Mouse (Mus musculus) G1E (cell line): Measurements from ENCODE around the gene Odf2. TPM values are rescaled to one million over a fixed set of nuclear protein-coding genes. Genes with fewer than 3 reads are reported as not detected.
A peak's percentile ranks its signal among the peaks of the same experiment; 100 is the strongest.

Experiments
- ATAC-seq: 2 replicates; pipeline ENCODE4 v1.8.0; 2016; ENCODE audit warnings: mild to moderate bottlenecking; ENCODE audit not compliant: insufficient number of reproducible peaks, poor library complexity, low FRiP score, severe bottlenecking; ENCODE audit errors: extremely low read depth
- DNase-seq: peaks from one replicate; pipeline ENCODE4 v3.0.0; 2012; ENCODE audit warnings: low spot score
- H3K27me3 ChIP-seq: 2 replicates; pipeline ENCODE4 v1.6.1; 2012; ENCODE audit warnings: mild to moderate bottlenecking, low read length, inconsistent platforms; ENCODE audit not compliant: insufficient read depth
- H3K36me3 ChIP-seq: replicated peaks from 2 replicates; pipeline ENCODE3; 2012; ENCODE audit warnings: mild to moderate bottlenecking, inconsistent platforms
- H3K4me1 ChIP-seq: 2 replicates; pipeline ENCODE4 v1.6.1; 2012; ENCODE audit warnings: low read depth, low read length, inconsistent platforms, mixed read lengths; ENCODE audit not compliant: insufficient read depth
- H3K4me3 ChIP-seq: 2 replicates; pipeline ENCODE4 v1.5.1; 2012; ENCODE audit warnings: low read depth, mild to moderate bottlenecking, inconsistent platforms, low read length, moderate library complexity, mixed read lengths
- H3K9me3 ChIP-seq: replicated peaks from 2 replicates; pipeline ENCODE4 v1.6.1; 2012; ENCODE audit warnings: inconsistent platforms
- CTCF ChIP-seq: IDR thresholded peaks from 2 replicates; pipeline ENCODE4 v1.5.1; 2012; ENCODE audit warnings: low read depth, low read length, inconsistent platforms, mixed read lengths
- GATA1 ChIP-seq: IDR thresholded peaks from 2 replicates; pipeline ENCODE4 v1.6.1; 2012; ENCODE audit warnings: borderline replicate concordance, low read length, inconsistent platforms, mixed read lengths
- GATA2 ChIP-seq: IDR thresholded peaks from 2 replicates; pipeline ENCODE4 v1.6.1; 2012; ENCODE audit warnings: low read depth, low read length, inconsistent platforms, borderline replicate concordance
- POLR2AphosphoS5 ChIP-seq: IDR thresholded peaks from 2 replicates; pipeline ENCODE4 v1.6.1; 2012; ENCODE audit warnings: low read depth, low read length, inconsistent platforms; ENCODE audit not compliant: insufficient replicate concordance
- TAL1 ChIP-seq: conservative IDR thresholded peaks from 2 replicates; pipeline ENCODE4 v1.6.1; 2012; ENCODE audit warnings: low read depth, low read length, inconsistent platforms, mixed read lengths
- polyA plus RNA-seq: library from polyadenylated mRNA; stranded (reverse); fragments of >175 nt; gene quantifications from 2 replicates; pipeline ENCODE4 v1.2.3, GENCODE M21; 2012
- total RNA-seq, 2 experiments: library from RNA; stranded (forward) in 1 of 2; stranded (reverse) in 1 of 2; fragments of 200-1000 nt in 1 of 2; fragments of >200 nt in 1 of 2; fragmentation: Nextera tagmentation in 1 of 2; gene quantifications; 2 replicates each; pipeline ENCODE4 v1.2.3; 2014 to 2017

The Odf2 gene
- total and polyA plus RNA-seq, 3 experiments, result 24.1 to 158 (median 70.9) TPM

- no peak for TF ChIP-seq GATA2
- peaks cover 56% of the 10 kb centered on the region for H3K27me3 ChIP-seq
- H3K4me1 ChIP-seq, result no peaks in the 10 kb centered on the region
- no peaks in the 10 kb centered on the region for H3K36me3 ChIP-seq
- no peak for ATAC-seq
- no peaks in the 10 kb centered on the region for H3K9me3 ChIP-seq
- DNase-seq, result no peak
- no peak overlapping the region for H3K4me3 ChIP-seq
These were observed 33.3 kb upstream of the Odf2 start for GRCm38 (mm10) chr2:29855585-29856210.

- Histone ChIP-seq H3K4me3 (no peak overlapping the region), H3K4me1 (no peaks in the 10 kb centered on the region), H3K36me3 (no peaks in the 10 kb centered on the region), H3K9me3 (no peaks in the 10 kb centered on the region), H3K27me3 (peaks cover 57% of the 10 kb centered on the region)
- ATAC-seq (no peak), DNase-seq (no peak)
- TF ChIP-seq GATA1 (no peak), GATA2 (no peak), TAL1 (no peak), POLR2AphosphoS5 (no peak), CTCF (no peak)
These were observed 32.4 kb upstream of the Odf2 start for GRCm38 (mm10) chr2:29856451-29857260.

GRCm38 (mm10) chr2:29857341-29857740 lies 31.7 kb upstream of the Odf2 start:
- DNase-seq, result no peak
- Histone ChIP-seq H3K4me3 (no peak overlapping the region), H3K4me1 (no peaks in the 10 kb centered on the region)

GRCm38 (mm10) chr2:29857967-29858366 lies 31.1 kb upstream of the Odf2 start:
- Histone ChIP-seq H3K27me3 (peaks cover 64% of the 10 kb centered on the region), H3K4me1 (no peaks in the 10 kb centered on the region), H3K4me3 (no peak overlapping the region), H3K36me3 (no peaks in the 10 kb centered on the region), H3K9me3 (no peaks in the 10 kb centered on the region)
- DNase-seq (no peak), ATAC-seq (no peak)
- TF ChIP-seq POLR2AphosphoS5 (no peak), CTCF (no peak), GATA1 (no peak), TAL1 (no peak), GATA2 (no peak)

More at GRCm38 (mm10) chr2:29857341-29857740, 31.7 kb upstream of the Odf2 start:
- TF ChIP-seq TAL1 (no peak), POLR2AphosphoS5 (no peak), CTCF (no peak), GATA1 (no peak), GATA2 (no peak)
- ATAC-seq, result no peak
- Histone ChIP-seq H3K9me3 (no peaks in the 10 kb centered on the region), H3K27me3 (peaks cover 58% of the 10 kb centered on the region), H3K36me3 (no peaks in the 10 kb centered on the region)

- DNase-seq (no peak), ATAC-seq (no peak)
- TF ChIP-seq GATA1 (no peak), CTCF (peak; percentile 62), GATA2 (no peak)
These were observed 30.1 kb upstream of the Odf2 start for GRCm38 (mm10) chr2:29858748-29859473.

GRCm38 (mm10) chr2:29865125-29865524 lies 23.9 kb upstream of the Odf2 start:
- ATAC-seq (no peak), DNase-seq (no peak)
- no peak for TF ChIP-seq CTCF
- no peak for TF ChIP-seq TAL1
- TF ChIP-seq POLR2AphosphoS5, result no peak
- no peak for TF ChIP-seq GATA1
- no peaks in the 10 kb centered on the region for H3K9me3 ChIP-seq
- H3K4me1 ChIP-seq, result peaks cover 21% of the 10 kb centered on the region
- no peak overlapping the region for H3K4me3 ChIP-seq
- H3K27me3 ChIP-seq, result peaks cover 46% of the 10 kb centered on the region
- no peaks in the 10 kb centered on the region for H3K36me3 ChIP-seq

More at GRCm38 (mm10) chr2:29858748-29859473, 30.1 kb upstream of the Odf2 start:
- Histone ChIP-seq H3K27me3 (peaks cover 66% of the 10 kb centered on the region), H3K4me3 (no peak overlapping the region), H3K9me3 (no peaks in the 10 kb centered on the region), H3K36me3 (no peaks in the 10 kb centered on the region), H3K4me1 (no peaks in the 10 kb centered on the region)
